Mouse (Mus musculus): ENCODE measurements around the gene Pomt2. TPM values are rescaled to one million over a fixed set of nuclear protein-coding genes. Genes with fewer than 3 reads are reported as not detected.
A peak's percentile ranks its signal among the peaks of the same experiment; 100 is the strongest.

Pomt2 gene
- polyA plus RNA-seq (2014; fragmentation: Nextera tagmentation; extraction: Ambion mirVana) = 14.8 and 17.0 TPM in 2 replicates

DNA sequence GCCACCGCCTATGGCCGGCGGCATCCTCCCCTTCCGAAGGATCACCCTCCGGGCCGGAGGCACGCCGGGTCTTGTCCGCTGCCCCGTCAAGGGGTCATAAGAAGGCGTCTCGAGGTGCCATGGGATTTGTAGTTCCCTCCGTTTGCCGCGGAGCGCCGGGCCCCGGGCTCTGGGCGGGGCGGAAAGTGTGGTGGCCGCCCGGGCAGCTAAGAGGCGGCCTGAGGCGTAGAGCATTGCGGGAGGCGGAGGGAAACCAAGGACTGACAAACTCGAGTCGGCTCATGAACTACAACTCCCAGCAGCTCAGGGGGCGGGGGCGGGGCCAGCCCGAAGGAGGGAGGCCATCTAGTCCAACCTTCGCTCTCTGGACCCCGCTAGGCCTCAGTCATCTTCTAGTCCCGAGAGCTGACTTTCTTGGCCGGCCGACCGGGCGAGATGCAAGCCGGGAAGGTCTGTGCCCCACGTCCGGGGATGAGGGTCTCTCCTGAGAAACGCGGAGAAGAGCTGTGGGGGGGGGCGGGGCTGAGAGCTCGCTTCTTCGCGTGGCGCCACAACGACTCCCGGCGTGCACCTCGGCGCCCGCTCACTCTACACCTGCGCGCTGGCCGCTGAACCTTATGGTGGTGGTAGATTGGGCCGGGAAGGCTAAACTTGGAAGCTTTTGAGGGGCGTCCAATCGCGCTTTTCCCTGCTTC, at the start of gene Pomt2:
Pomt2 (minus strand) TSS at position 574 of the 695 bp plus-strand sequence.
- Histone ChIP-seq H3K36me3 (ENCODE audit: control insufficient read depth, insufficient read depth, low read length) (no peaks in the 10 kb centered on the region), H3K9me3 (ENCODE audit: control insufficient read depth, low read length) (no peaks in the 10 kb centered on the region), H3K27ac (ENCODE audit: low read depth, low read length) (peak within 1 kb of the TSS; percentile 92), H3K4me1 (replicated peaks; ENCODE audit: control insufficient read depth, insufficient read depth, low read length) (no peaks in the 10 kb centered on the region), H3K4me3 (ENCODE audit: low read depth, low read length) (peak within 1 kb of the TSS; percentile 83), H3K9ac (ENCODE audit: low read depth, low read length) (peak within 1 kb of the TSS; percentile 84), H3K27me3 (ENCODE audit: control insufficient read depth, insufficient read depth, low read length) (no peaks in the 10 kb centered on the region), H3K4me2 (replicated peaks; ENCODE audit: low read depth, low read length) (peak within 1 kb of the TSS; percentile 61)
- under 1% methylated on average over 59 of the region's 61 CpGs for WGBS
- ATAC-seq (ENCODE audit: low FRiP score) = peak; percentile 96
- peak; percentile 92 for DNase-seq (ENCODE audit: low spot score)

GRCm38 (mm10) chr12:87196310-87196709, 48.5 kb upstream of the Pomt2 start:
- Histone ChIP-seq H3K9ac (ENCODE audit: low read depth, low read length) (no peak overlapping the region), H3K4me3 (ENCODE audit: low read depth, low read length) (no peak overlapping the region), H3K36me3 (ENCODE audit: control insufficient read depth, insufficient read depth, low read length) (no peaks in the 10 kb centered on the region), H3K27me3 (ENCODE audit: control insufficient read depth, insufficient read depth, low read length) (no peaks in the 10 kb centered on the region), H3K4me2 (replicated peaks; ENCODE audit: low read depth, low read length) (no peak overlapping the region), H3K4me1 (replicated peaks; ENCODE audit: control insufficient read depth, insufficient read depth, low read length) (peaks cover 6% of the 10 kb centered on the region), H3K9me3 (ENCODE audit: control insufficient read depth, low read length) (no peaks in the 10 kb centered on the region), H3K27ac (ENCODE audit: low read depth, low read length) (no peak overlapping the region)
- ATAC-seq (ENCODE audit: low FRiP score) (no peak), DNase-seq (ENCODE audit: low spot score) (no peak)

- H3K4me2 ChIP-seq (replicated peaks; ENCODE audit: low read depth, low read length) = no peak overlapping the region
- H3K4me1 ChIP-seq (replicated peaks; ENCODE audit: control insufficient read depth, insufficient read depth, low read length) = peaks cover 6% of the 10 kb centered on the region
- no peaks in the 10 kb centered on the region for H3K27me3 ChIP-seq (ENCODE audit: control insufficient read depth, insufficient read depth, low read length)
- DNase-seq (ENCODE audit: low spot score) (no peak), ATAC-seq (ENCODE audit: low FRiP score) (no peak)
- WGBS = 92% methylated on average over 1 of the region's 1 CpGs
- no peaks in the 10 kb centered on the region for H3K9me3 ChIP-seq (ENCODE audit: control insufficient read depth, low read length)
- no peaks in the 10 kb centered on the region for H3K36me3 ChIP-seq (ENCODE audit: control insufficient read depth, insufficient read depth, low read length)
- no peak overlapping the region for H3K4me3 ChIP-seq (ENCODE audit: low read depth, low read length)
- H3K9ac ChIP-seq (ENCODE audit: low read depth, low read length) = no peak overlapping the region
- H3K27ac ChIP-seq (ENCODE audit: low read depth, low read length) = no peak overlapping the region
Observed at GRCm38 (mm10) chr12:87195069-87195468, 47.3 kb upstream of the Pomt2 start.

GRCm38 (mm10) chr12:87193008-87193407, 45.2 kb upstream of the Pomt2 start:
- H3K27ac ChIP-seq (ENCODE audit: low read depth, low read length) = no peak overlapping the region
- H3K9me3 ChIP-seq (ENCODE audit: control insufficient read depth, low read length) = no peaks in the 10 kb centered on the region
- H3K27me3 ChIP-seq (ENCODE audit: control insufficient read depth, insufficient read depth, low read length) = no peaks in the 10 kb centered on the region
- H3K4me2 ChIP-seq (replicated peaks; ENCODE audit: low read depth, low read length) = no peak overlapping the region
- DNase-seq (ENCODE audit: low spot score) (no peak), ATAC-seq (ENCODE audit: low FRiP score) (no peak)
- H3K4me3 ChIP-seq (ENCODE audit: low read depth, low read length) = no peak overlapping the region
- no peaks in the 10 kb centered on the region for H3K4me1 ChIP-seq (replicated peaks; ENCODE audit: control insufficient read depth, insufficient read depth, low read length)
- 93% methylated on average over 3 of the region's 3 CpGs for WGBS
- H3K36me3 ChIP-seq (ENCODE audit: control insufficient read depth, insufficient read depth, low read length) = no peaks in the 10 kb centered on the region
- H3K9ac ChIP-seq (ENCODE audit: low read depth, low read length) = no peak overlapping the region

DNA sequence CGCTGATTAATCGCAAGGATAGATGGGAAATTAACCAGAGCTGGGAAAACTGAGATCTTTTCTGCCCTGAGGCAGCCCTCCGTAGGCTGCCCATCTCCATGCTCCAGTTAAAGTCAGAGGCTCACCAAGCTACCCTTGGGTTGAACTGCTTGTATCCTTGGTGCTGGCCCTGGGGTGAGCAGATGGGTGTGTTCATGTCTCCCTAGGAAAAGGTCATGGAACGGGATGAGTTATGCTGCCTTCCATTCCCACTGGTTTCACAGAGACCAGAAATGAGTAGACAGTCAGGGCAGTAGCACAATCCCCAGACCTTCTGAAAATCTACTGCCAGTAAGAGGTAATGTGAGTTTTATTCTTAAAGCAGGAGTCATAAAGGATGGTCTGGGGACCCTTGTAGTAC, 29.9 kb upstream of the Pomt2 start:
- ATAC-seq (ENCODE audit: low FRiP score) = no peak

GRCm38 (mm10) chr12:87175194-87175946, 27.6 kb upstream of the Pomt2 start:
- H3K9me3 ChIP-seq (ENCODE audit: control insufficient read depth, low read length) = no peaks in the 10 kb centered on the region
- no peak overlapping the region for H3K4me2 ChIP-seq (replicated peaks; ENCODE audit: low read depth, low read length)
- 77% methylated on average over 4 of the region's 4 CpGs for WGBS
- no peak for DNase-seq (ENCODE audit: low spot score)
- no peak for ATAC-seq (ENCODE audit: low FRiP score)
- H3K9ac ChIP-seq (ENCODE audit: low read depth, low read length) = no peak overlapping the region
- no peaks in the 10 kb centered on the region for H3K27me3 ChIP-seq (ENCODE audit: control insufficient read depth, insufficient read depth, low read length)
- peaks cover 4% of the 10 kb centered on the region; the same call in 1 of the 2 replicates for H3K36me3 ChIP-seq (ENCODE audit: control insufficient read depth, insufficient read depth, low read length)
- no peaks in the 10 kb centered on the region for H3K4me1 ChIP-seq (replicated peaks; ENCODE audit: control insufficient read depth, insufficient read depth, low read length)
- no peak overlapping the region for H3K27ac ChIP-seq (ENCODE audit: low read depth, low read length)
- H3K4me3 ChIP-seq (ENCODE audit: low read depth, low read length) = no peak overlapping the region

More for the DNA sequence above, 29.9 kb upstream of the Pomt2 start:
- H3K27ac ChIP-seq (ENCODE audit: low read depth, low read length) = no peak overlapping the region
- DNase-seq (ENCODE audit: low spot score) = no peak
- no peak overlapping the region for H3K4me2 ChIP-seq (replicated peaks; ENCODE audit: low read depth, low read length)
- no peaks in the 10 kb centered on the region for H3K9me3 ChIP-seq (ENCODE audit: control insufficient read depth, low read length)
- WGBS = 95% methylated on average over 4 of the region's 4 CpGs
- H3K9ac ChIP-seq (ENCODE audit: low read depth, low read length) = no peak overlapping the region
- H3K4me1 ChIP-seq (replicated peaks; ENCODE audit: control insufficient read depth, insufficient read depth, low read length) = no peaks in the 10 kb centered on the region
- H3K36me3 ChIP-seq (ENCODE audit: control insufficient read depth, insufficient read depth, low read length) = peaks cover 4% of the 10 kb centered on the region; the same call in 1 of the 2 replicates
- H3K4me3 ChIP-seq (ENCODE audit: low read depth, low read length) = no peak overlapping the region
- no peaks in the 10 kb centered on the region for H3K27me3 ChIP-seq (ENCODE audit: control insufficient read depth, insufficient read depth, low read length)

DNA sequence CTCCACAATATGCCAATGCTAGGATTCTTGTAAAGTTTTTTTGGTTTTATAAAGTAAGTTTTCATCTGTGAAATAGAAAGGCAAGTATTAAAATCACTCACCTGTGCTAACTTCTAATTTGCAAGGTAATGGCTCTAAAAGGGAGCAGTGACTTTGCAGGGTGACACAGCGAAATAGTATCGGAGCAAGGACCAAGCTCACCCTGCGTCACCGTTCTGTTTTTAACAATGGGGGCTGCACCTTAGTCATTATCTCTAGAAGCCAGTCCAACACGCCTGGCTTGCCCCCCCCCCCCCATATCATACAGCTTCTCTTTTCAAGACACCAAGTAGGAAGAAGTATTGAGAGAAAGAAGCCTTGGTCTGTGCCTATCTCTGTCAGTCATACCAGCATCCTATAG, 13.0 kb upstream of the Pomt2 start:
- Histone ChIP-seq H3K9me3 (ENCODE audit: control insufficient read depth, low read length) (no peaks in the 10 kb centered on the region), H3K27me3 (ENCODE audit: control insufficient read depth, insufficient read depth, low read length) (no peaks in the 10 kb centered on the region), H3K36me3 (ENCODE audit: control insufficient read depth, insufficient read depth, low read length) (0 out of 2 replicates have a peak, but pooled peaks cover 1% of the 10 kb centered on the region), H3K4me2 (replicated peaks; ENCODE audit: low read depth, low read length) (no peak overlapping the region), H3K9ac (ENCODE audit: low read depth, low read length) (no peak overlapping the region), H3K4me3 (ENCODE audit: low read depth, low read length) (no peak overlapping the region), H3K4me1 (replicated peaks; ENCODE audit: control insufficient read depth, insufficient read depth, low read length) (no peaks in the 10 kb centered on the region), H3K27ac (ENCODE audit: low read depth, low read length) (no peak overlapping the region)
- no peak for ATAC-seq (ENCODE audit: low FRiP score)
- no peak for DNase-seq (ENCODE audit: low spot score)
- 94% methylated on average over 5 of the region's 5 CpGs for WGBS

GRCm38 (mm10) chr12:87160310-87160709, 12.5 kb upstream of the Pomt2 start:
- no peak overlapping the region for H3K4me2 ChIP-seq (replicated peaks; ENCODE audit: low read depth, low read length)
- H3K36me3 ChIP-seq (ENCODE audit: control insufficient read depth, insufficient read depth, low read length) = 0 out of 2 replicates have a peak, but pooled peaks cover 2% of the 10 kb centered on the region
- no peak overlapping the region for H3K27ac ChIP-seq (ENCODE audit: low read depth, low read length)
- H3K4me3 ChIP-seq (ENCODE audit: low read depth, low read length) = no peak overlapping the region
- H3K9me3 ChIP-seq (ENCODE audit: control insufficient read depth, low read length) = no peaks in the 10 kb centered on the region
- WGBS = 88% methylated on average over 1 of the region's 1 CpGs
- no peak overlapping the region for H3K9ac ChIP-seq (ENCODE audit: low read depth, low read length)
- ATAC-seq (ENCODE audit: low FRiP score) = no peak
- no peaks in the 10 kb centered on the region for H3K4me1 ChIP-seq (replicated peaks; ENCODE audit: control insufficient read depth, insufficient read depth, low read length)
- no peaks in the 10 kb centered on the region for H3K27me3 ChIP-seq (ENCODE audit: control insufficient read depth, insufficient read depth, low read length)
- no peak for DNase-seq (ENCODE audit: low spot score)
